Mouse (Mus musculus): ENCODE measurements around the gene C2cd4d. TPM values are rescaled to one million over a fixed set of nuclear protein-coding genes. Genes with fewer than 3 reads are reported as not detected.

C2cd4d gene
- polyA plus RNA-seq, 1 experiment from 2014 or later: 1.0 TPM

DNA sequence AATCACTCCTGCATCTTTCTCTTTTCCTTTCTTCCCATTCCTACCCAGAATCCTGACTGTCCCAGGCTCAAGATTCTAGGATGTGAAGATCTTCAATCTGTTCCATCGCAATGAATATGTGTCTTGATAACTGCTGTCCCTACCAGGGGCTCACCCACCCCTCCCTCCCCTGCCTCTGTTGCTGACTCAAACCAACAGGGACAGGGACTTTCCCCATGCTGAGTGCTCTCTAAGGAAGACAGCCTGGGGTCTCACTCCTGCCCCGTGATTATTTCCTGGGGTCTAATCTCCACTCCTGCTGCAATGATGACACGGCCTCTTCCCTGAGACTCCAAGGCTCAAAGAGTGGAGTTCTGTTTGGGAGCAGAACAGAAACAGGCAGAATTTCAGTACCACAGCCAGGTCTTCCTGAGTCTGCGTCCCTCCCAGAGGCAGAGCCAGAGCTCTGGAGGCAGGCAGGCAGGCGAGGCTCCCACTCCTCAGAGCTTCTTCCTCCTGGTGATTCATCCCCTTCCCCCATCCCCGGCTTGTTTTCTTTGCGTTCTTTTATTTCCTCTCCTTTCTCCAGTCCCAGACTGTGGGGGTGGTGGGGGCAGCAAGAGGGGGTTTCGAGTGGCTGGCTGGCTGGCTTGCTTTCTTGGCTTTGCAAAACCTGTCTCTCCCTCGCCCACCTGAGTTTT lies 17.7 kb downstream of the C2cd4d start:
- no peak for ATAC-seq (ENCODE audit: insufficient number of reproducible peaks, low FRiP score, low TSS enrichment, low read depth)
- DNase-seq (ENCODE audit: low spot score): no peak
- Histone ChIP-seq H3K4me1 (ENCODE audit: control insufficient read depth, insufficient read depth, low read length) (0 out of 2 replicates have a peak, but pooled peaks cover 3% of the 10 kb centered on the region), H3K4me2 (ENCODE audit: low read depth, severe bottlenecking) (no peak overlapping the region), H3K27me3 (ENCODE audit: control insufficient read depth, insufficient read depth, low read length) (no peaks in the 10 kb centered on the region), H3K4me3 (ENCODE audit: low read depth, low read length) (no peak overlapping the region), H3K9me3 (ENCODE audit: control insufficient read depth, low read length) (no peaks in the 10 kb centered on the region), H3K36me3 (ENCODE audit: control insufficient read depth, insufficient read depth, low read length) (no peaks in the 10 kb centered on the region), H3K27ac (replicated peaks; ENCODE audit: low read depth, low read length) (no peak overlapping the region), H3K9ac (ENCODE audit: low read length) (no peak overlapping the region)
- WGBS: 24% methylated on average over 9 of the region's 9 CpGs

DNA sequence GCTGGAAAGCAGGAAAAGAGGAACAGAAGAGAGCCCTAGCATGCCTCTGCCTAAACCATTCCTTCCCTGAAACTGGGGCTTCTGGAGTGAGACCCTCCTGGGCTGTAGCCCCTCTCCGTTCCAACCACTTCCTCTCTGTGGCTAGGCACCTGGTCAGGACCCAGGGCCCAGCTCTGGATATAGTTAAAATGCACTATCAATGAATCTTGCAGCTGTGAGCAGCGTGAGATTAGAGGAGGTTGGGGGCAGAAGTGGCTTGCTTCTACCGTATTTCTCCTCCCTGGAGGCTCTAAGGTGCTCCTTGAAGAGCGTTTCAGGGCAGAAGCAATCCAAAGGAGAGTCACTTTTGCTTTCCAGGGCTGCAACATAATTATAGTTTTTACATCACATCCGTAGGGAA lies 20.1 kb downstream of the C2cd4d start:
- H3K9me3 ChIP-seq (ENCODE audit: control insufficient read depth, low read length): no peaks in the 10 kb centered on the region
- no peak overlapping the region for H3K27ac ChIP-seq (replicated peaks; ENCODE audit: low read depth, low read length)
- H3K27me3 ChIP-seq (ENCODE audit: control insufficient read depth, insufficient read depth, low read length): no peaks in the 10 kb centered on the region
- no peak overlapping the region for H3K4me3 ChIP-seq (ENCODE audit: low read depth, low read length)
- 55% methylated on average over 5 of the region's 5 CpGs for WGBS
- DNase-seq (ENCODE audit: low spot score): no peak
- H3K9ac ChIP-seq (ENCODE audit: low read length): no peak overlapping the region
- no peaks in the 10 kb centered on the region for H3K36me3 ChIP-seq (ENCODE audit: control insufficient read depth, insufficient read depth, low read length)
- H3K4me1 ChIP-seq (ENCODE audit: control insufficient read depth, insufficient read depth, low read length): 0 out of 2 replicates have a peak, but pooled peaks cover 2% of the 10 kb centered on the region
- H3K4me2 ChIP-seq (ENCODE audit: low read depth, severe bottlenecking): no peak overlapping the region
- no peak for ATAC-seq (ENCODE audit: insufficient number of reproducible peaks, low FRiP score, low TSS enrichment, low read depth)

DNA sequence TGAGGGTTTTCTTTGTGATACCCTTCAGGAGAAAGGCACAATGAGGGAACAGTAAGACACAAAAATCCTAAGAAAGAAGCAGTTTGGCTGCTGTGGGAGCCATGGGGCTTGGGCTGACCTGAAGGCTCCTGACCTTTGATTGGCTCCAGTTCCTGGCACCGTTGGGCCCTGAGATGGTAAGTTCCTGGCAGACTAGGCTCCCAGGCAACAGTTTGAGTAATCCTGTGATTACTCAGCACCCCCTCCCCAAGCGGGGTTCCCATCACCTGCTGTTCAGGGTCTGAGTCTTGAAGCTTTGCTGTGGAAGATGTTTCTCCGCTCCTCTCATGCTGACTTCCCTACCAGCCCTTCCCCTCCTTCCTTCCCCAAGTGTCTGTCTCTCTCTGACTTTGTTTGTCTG lies 21.2 kb downstream of the C2cd4d start:
- Histone ChIP-seq H3K9me3 (ENCODE audit: control insufficient read depth, low read length) (no peaks in the 10 kb centered on the region), H3K27me3 (ENCODE audit: control insufficient read depth, insufficient read depth, low read length) (no peaks in the 10 kb centered on the region), H3K4me3 (ENCODE audit: low read depth, low read length) (no peak overlapping the region), H3K4me1 (ENCODE audit: control insufficient read depth, insufficient read depth, low read length) (no peaks in the 10 kb centered on the region), H3K27ac (replicated peaks; ENCODE audit: low read depth, low read length) (no peak overlapping the region), H3K9ac (ENCODE audit: low read length) (no peak overlapping the region), H3K36me3 (ENCODE audit: control insufficient read depth, insufficient read depth, low read length) (no peaks in the 10 kb centered on the region), H3K4me2 (ENCODE audit: low read depth, severe bottlenecking) (no peak overlapping the region)
- WGBS: 70% methylated on average over 3 of the region's 3 CpGs
- DNase-seq (ENCODE audit: low spot score): no peak
- no peak for ATAC-seq (ENCODE audit: insufficient number of reproducible peaks, low FRiP score, low TSS enrichment, low read depth)

DNA sequence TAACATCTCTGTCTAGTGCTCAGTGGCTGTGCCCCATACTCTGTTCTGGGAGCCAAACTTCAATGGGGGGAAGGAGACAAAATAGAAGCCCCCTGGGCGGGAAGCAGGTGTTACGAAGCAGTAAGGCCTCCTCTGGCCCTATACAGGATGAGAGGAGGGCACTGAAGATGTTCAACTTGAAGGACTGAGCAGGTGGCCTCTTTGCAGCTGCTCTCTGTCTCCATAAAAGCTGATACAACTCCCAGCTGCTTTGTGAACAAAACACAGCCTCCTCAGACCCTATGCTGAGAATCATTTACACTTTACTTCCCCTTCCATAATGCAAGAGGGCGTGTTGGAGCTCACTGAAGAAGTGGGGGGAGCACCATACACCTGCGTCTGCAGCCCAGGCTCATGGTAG lies 24.4 kb downstream of the C2cd4d start:
- Histone ChIP-seq H3K9ac (ENCODE audit: low read length) (no peak overlapping the region), H3K27ac (replicated peaks; ENCODE audit: low read depth, low read length) (no peak overlapping the region), H3K36me3 (ENCODE audit: control insufficient read depth, insufficient read depth, low read length) (no peaks in the 10 kb centered on the region), H3K4me1 (ENCODE audit: control insufficient read depth, insufficient read depth, low read length) (no peaks in the 10 kb centered on the region), H3K4me3 (ENCODE audit: low read depth, low read length) (no peak overlapping the region), H3K27me3 (ENCODE audit: control insufficient read depth, insufficient read depth, low read length) (no peaks in the 10 kb centered on the region), H3K9me3 (ENCODE audit: control insufficient read depth, low read length) (no peaks in the 10 kb centered on the region), H3K4me2 (ENCODE audit: low read depth, severe bottlenecking) (no peak overlapping the region)
- DNase-seq (ENCODE audit: low spot score) (no peak), ATAC-seq (ENCODE audit: insufficient number of reproducible peaks, low FRiP score, low TSS enrichment, low read depth) (no peak)
- 65% methylated on average over 4 of the region's 4 CpGs for WGBS

DNA sequence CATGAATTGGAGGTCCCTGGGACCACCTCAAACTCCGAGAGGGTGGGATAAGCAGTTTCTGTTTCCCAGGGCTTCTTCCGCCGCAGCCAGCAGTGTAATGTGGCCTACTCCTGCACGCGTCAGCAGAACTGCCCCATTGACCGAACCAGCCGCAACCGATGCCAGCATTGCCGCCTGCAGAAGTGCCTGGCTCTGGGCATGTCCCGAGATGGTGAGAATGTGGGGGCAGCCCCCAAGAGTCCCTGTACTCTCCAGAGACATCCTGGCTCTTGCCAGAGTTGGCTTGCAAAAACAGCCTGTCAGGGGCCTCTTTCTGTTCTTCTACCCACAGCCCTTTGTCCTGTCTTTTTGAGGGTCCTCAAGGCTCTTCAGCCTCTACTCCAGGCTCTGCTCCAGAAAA lies 25.2 kb downstream of the C2cd4d start:
- H3K9ac ChIP-seq (ENCODE audit: low read length): no peak overlapping the region
- H3K4me1 ChIP-seq (ENCODE audit: control insufficient read depth, insufficient read depth, low read length): no peaks in the 10 kb centered on the region
- no peaks in the 10 kb centered on the region for H3K36me3 ChIP-seq (ENCODE audit: control insufficient read depth, insufficient read depth, low read length)
- no peak for ATAC-seq (ENCODE audit: insufficient number of reproducible peaks, low FRiP score, low TSS enrichment, low read depth)
- H3K4me3 ChIP-seq (ENCODE audit: low read depth, low read length): no peak overlapping the region
- no peaks in the 10 kb centered on the region for H3K9me3 ChIP-seq (ENCODE audit: control insufficient read depth, low read length)
- no peak for DNase-seq (ENCODE audit: low spot score)
- 86% methylated on average over 10 of the region's 10 CpGs for WGBS
- no peaks in the 10 kb centered on the region for H3K27me3 ChIP-seq (ENCODE audit: control insufficient read depth, insufficient read depth, low read length)
- H3K27ac ChIP-seq (replicated peaks; ENCODE audit: low read depth, low read length): no peak overlapping the region
- H3K4me2 ChIP-seq (ENCODE audit: low read depth, severe bottlenecking): no peak overlapping the region

DNA sequence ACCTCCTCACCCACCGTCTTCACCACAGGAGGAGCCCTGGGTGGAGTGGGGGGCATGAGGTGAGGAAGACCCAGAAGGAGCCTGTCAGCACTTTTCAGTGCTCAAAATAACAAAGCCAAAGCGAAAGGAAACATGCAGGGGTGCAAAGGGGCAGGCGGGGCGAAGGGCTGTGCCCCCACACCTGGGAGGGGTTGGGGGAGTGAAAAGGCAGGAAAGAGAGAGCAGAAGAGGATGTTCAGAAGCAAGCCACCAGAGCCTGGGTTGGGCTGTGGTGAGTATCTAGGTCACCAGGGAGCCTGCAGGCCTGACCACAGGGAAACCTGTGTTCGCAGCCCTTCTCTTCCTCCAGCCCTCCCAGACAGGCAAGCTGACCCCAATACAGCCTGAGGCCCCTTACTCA lies 25.8 kb downstream of the C2cd4d start:
- Histone ChIP-seq H3K27me3 (ENCODE audit: control insufficient read depth, insufficient read depth, low read length) (no peaks in the 10 kb centered on the region), H3K4me3 (ENCODE audit: low read depth, low read length) (no peak overlapping the region), H3K27ac (replicated peaks; ENCODE audit: low read depth, low read length) (no peak overlapping the region), H3K9ac (ENCODE audit: low read length) (no peak overlapping the region), H3K9me3 (ENCODE audit: control insufficient read depth, low read length) (no peaks in the 10 kb centered on the region), H3K4me1 (ENCODE audit: control insufficient read depth, insufficient read depth, low read length) (no peaks in the 10 kb centered on the region), H3K36me3 (ENCODE audit: control insufficient read depth, insufficient read depth, low read length) (no peaks in the 10 kb centered on the region), H3K4me2 (ENCODE audit: low read depth, severe bottlenecking) (no peak overlapping the region)
- WGBS: 82% methylated on average over 5 of the region's 5 CpGs
- DNase-seq (ENCODE audit: low spot score) (no peak), ATAC-seq (ENCODE audit: insufficient number of reproducible peaks, low FRiP score, low TSS enrichment, low read depth) (no peak)

DNA sequence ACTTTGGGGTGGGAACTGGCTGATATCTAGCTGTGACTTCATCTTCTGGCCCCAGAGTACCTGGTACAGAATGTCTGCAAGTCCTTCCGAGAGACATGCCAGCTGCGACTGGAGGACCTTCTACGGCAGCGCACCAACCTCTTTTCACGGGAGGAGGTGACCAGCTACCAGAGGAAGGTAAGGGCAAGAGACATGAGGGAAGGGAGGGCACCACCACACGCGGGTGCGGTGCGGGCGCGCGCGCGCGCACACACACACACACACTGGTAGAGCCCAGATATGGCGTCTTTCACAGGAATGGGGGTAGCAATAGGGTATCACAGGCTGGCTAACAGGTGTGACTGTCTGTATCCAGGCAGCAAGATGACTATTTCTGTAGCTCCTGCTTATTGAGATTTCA lies 27.2 kb downstream of the C2cd4d start:
- H3K4me3 ChIP-seq (ENCODE audit: low read depth, low read length): no peak overlapping the region
- no peaks in the 10 kb centered on the region for H3K9me3 ChIP-seq (ENCODE audit: control insufficient read depth, low read length)
- WGBS: 95% methylated on average over 16 of the region's 16 CpGs
- no peak overlapping the region for H3K27ac ChIP-seq (replicated peaks; ENCODE audit: low read depth, low read length)
- H3K4me2 ChIP-seq (ENCODE audit: low read depth, severe bottlenecking): no peak overlapping the region
- H3K9ac ChIP-seq (ENCODE audit: low read length): no peak overlapping the region
- no peaks in the 10 kb centered on the region for H3K4me1 ChIP-seq (ENCODE audit: control insufficient read depth, insufficient read depth, low read length)
- no peaks in the 10 kb centered on the region for H3K36me3 ChIP-seq (ENCODE audit: control insufficient read depth, insufficient read depth, low read length)
- no peaks in the 10 kb centered on the region for H3K27me3 ChIP-seq (ENCODE audit: control insufficient read depth, insufficient read depth, low read length)
- DNase-seq (ENCODE audit: low spot score) (no peak), ATAC-seq (ENCODE audit: insufficient number of reproducible peaks, low FRiP score, low TSS enrichment, low read depth) (no peak)

DNA sequence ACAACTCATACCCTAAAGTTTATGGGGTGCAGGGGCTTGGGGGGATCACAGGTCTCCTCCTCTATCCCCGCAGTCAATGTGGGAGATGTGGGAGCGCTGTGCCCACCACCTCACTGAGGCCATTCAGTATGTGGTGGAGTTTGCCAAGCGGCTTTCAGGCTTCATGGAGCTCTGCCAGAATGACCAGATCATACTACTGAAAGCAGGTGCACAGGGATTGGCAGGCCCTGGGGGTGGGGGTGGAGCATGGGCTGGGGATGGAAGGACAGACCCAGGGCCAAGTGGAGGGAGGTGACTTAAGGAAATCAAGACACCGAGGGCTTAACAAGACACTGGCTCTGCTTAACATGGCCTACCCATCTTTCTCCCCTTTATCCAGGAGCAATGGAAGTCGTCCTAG lies 28.8 kb downstream of the C2cd4d start:
- 79% methylated on average over 5 of the region's 5 CpGs for WGBS
- no peak overlapping the region for H3K4me3 ChIP-seq (ENCODE audit: low read depth, low read length)
- no peak overlapping the region for H3K27ac ChIP-seq (replicated peaks; ENCODE audit: low read depth, low read length)
- H3K9ac ChIP-seq (ENCODE audit: low read length): no peak overlapping the region
- H3K27me3 ChIP-seq (ENCODE audit: control insufficient read depth, insufficient read depth, low read length): no peaks in the 10 kb centered on the region
- H3K36me3 ChIP-seq (ENCODE audit: control insufficient read depth, insufficient read depth, low read length): no peaks in the 10 kb centered on the region
- no peak overlapping the region for H3K4me2 ChIP-seq (ENCODE audit: low read depth, severe bottlenecking)
- no peaks in the 10 kb centered on the region for H3K4me1 ChIP-seq (ENCODE audit: control insufficient read depth, insufficient read depth, low read length)
- no peaks in the 10 kb centered on the region for H3K9me3 ChIP-seq (ENCODE audit: control insufficient read depth, low read length)
- no peak for DNase-seq (ENCODE audit: low spot score)
- no peak for ATAC-seq (ENCODE audit: insufficient number of reproducible peaks, low FRiP score, low TSS enrichment, low read depth)

DNA sequence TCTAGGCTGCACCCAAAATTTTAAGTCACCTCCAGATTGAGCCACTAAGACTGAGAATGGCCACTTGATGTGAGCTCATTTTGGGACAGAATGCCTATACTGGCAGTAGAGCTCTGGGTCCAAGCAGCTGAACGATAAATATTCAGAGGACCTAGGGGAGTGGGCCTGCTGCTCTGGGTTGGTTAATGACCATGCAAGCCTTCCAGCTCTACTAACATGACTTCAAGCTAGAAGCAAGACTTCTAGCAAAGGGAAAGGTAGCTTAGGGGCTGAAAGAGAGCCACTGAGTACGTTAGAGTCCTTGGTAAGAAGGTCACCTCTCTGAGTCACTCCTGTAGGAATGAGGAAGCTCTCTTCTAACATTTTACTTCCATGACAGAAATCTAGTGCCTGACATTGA lies 29.9 kb downstream of the C2cd4d start:
- Histone ChIP-seq H3K4me3 (ENCODE audit: low read depth, low read length) (no peak overlapping the region), H3K36me3 (ENCODE audit: control insufficient read depth, insufficient read depth, low read length) (no peaks in the 10 kb centered on the region), H3K27ac (replicated peaks; ENCODE audit: low read depth, low read length) (no peak overlapping the region), H3K9me3 (ENCODE audit: control insufficient read depth, low read length) (no peaks in the 10 kb centered on the region), H3K27me3 (ENCODE audit: control insufficient read depth, insufficient read depth, low read length) (no peaks in the 10 kb centered on the region; the same call in 1 of the 2 replicates), H3K4me1 (ENCODE audit: control insufficient read depth, insufficient read depth, low read length) (no peaks in the 10 kb centered on the region), H3K9ac (ENCODE audit: low read length) (no peak overlapping the region), H3K4me2 (ENCODE audit: low read depth, severe bottlenecking) (no peak overlapping the region)
- ATAC-seq (ENCODE audit: insufficient number of reproducible peaks, low FRiP score, low TSS enrichment, low read depth): no peak
- no peak for DNase-seq (ENCODE audit: low spot score)
- 89% methylated on average over 2 of the region's 2 CpGs for WGBS

All from limb, embryonic 11.5 days (tissue).